Mouse (Mus musculus): ENCODE results near the gene Ppp2r1b.

- no peak for TF ChIP-seq POLR2A (IDR thresholded peaks at IDR 0.05; ENCODE audit: borderline replicate concordance, extremely low read depth, low read depth, low read length)
- no peak for TF ChIP-seq CTCF (IDR thresholded peaks at IDR 0.05; ENCODE audit: insufficient read depth, low read length)
These were observed 77.5 kb downstream of the Ppp2r1b start for GRCm38 (mm10) chr9:50922363-50923153.
